Mouse (Mus musculus): ENCODE results near the gene Ppp4r3b. TPM values are rescaled to one million over a fixed set of nuclear protein-coding genes. Genes with fewer than 3 reads are reported as not detected.

Ppp4r3b gene
- 25.4 TPM for polyA plus RNA-seq (2014; fragmentation: Illumina TruSeq; extraction: RNeasy Lipid Tissue Mini Kit (QIAGEN cat#74804); ENCODE audit: insufficient read depth, low read depth, low replicate concordance)

GRCm38 (mm10) chr11:29172563-29173124 is at the start of gene Ppp4r3b:
Ppp4r3b (plus strand) TSS chr11:29172890.

GRCm38 (mm10) chr11:29130385-29131355 is 42.0 kb upstream of the Ppp4r3b start, which contains the start of gene Pnpt1:
Pnpt1 (plus strand) TSS chr11:29130744.

GRCm38 (mm10) chr11:29246883-29247650 is 74.4 kb downstream of the Ppp4r3b start, which contains the start of gene Cfap36:
Cfap36 (minus strand) TSS chr11:29247409.

Other genes starting within 250 kb of the Ppp4r3b start
- gene Pnpt1, start 42.1 kb upstream of the Ppp4r3b start, polyA plus RNA-seq (2014; fragmentation: Illumina TruSeq; extraction: RNeasy Lipid Tissue Mini Kit (QIAGEN cat#74804); ENCODE audit: insufficient read depth, low read depth, low replicate concordance), result 11.2 TPM
- gene Cfap36, start 74.5 kb downstream of the Ppp4r3b start, polyA plus RNA-seq (2014; fragmentation: Illumina TruSeq; extraction: RNeasy Lipid Tissue Mini Kit (QIAGEN cat#74804); ENCODE audit: insufficient read depth, low read depth, low replicate concordance), result 31.4 TPM
- 2.5 TPM for gene Ccdc88a, start 200.8 kb downstream of the Ppp4r3b start, polyA plus RNA-seq (2014; fragmentation: Illumina TruSeq; extraction: RNeasy Lipid Tissue Mini Kit (QIAGEN cat#74804); ENCODE audit: insufficient read depth, low read depth, low replicate concordance)

All from lung, adult 10 weeks (tissue).